Mouse (Mus musculus): ENCODE measurements around the gene Sgcd. TPM values are rescaled to one million over a fixed set of nuclear protein-coding genes. Genes with fewer than 3 reads are reported as not detected.

Gene Sgcd
- polyA plus RNA-seq (2017; shearing (Covaris generic)) = not detected

- ATAC-seq = no peak
Observed at GRCm38 (mm10) chr11:47988697-47989533, at the start of gene Sgcd. Sgcd (minus strand) TSS chr11:47988969.

- no peak for ATAC-seq
Observed at GRCm38 (mm10) chr11:48038051-48038450, 49.3 kb upstream of the Sgcd start.

- no peak for ATAC-seq
Observed at GRCm38 (mm10) chr11:48012836-48013235, 24.1 kb upstream of the Sgcd start.

GRCm38 (mm10) chr11:47988333-47988696 is 454 bp downstream of the Sgcd start:
- no peak for ATAC-seq

- ATAC-seq = no peak
Observed at GRCm38 (mm10) chr11:47987893-47988267, 889 bp downstream of the Sgcd start.

DNA sequence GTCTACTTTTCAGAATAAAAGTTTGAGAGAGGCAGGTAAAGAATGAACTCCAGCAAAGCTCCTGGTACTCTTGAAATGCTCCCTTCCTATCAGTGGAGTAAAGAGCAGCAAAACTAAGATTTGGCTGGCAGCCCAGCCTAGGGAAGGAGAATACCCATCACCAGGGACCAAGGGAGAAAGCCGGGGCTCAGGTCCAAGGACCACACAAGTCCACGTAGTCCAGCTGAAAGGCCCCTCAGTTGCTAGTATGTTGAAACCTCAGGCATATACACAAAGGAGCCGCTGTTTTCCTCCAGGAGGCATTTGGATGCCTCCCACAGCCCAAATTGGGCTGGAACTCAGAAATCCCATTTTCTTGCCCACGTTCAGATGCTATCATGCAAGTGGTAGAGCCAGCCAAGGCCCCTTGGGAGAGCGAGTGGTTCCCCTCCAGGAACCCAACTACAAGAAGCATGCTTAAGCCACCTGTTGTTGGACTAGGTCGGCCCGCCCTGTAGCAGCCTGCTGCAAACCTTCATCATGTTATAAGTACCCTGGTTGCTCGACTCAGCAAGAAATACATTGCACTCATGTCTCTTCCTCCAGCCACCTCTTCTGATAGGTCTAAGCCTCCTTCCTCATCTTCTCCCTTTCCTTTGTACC is 1.4 kb downstream of the Sgcd start:
- ATAC-seq = no peak

DNA sequence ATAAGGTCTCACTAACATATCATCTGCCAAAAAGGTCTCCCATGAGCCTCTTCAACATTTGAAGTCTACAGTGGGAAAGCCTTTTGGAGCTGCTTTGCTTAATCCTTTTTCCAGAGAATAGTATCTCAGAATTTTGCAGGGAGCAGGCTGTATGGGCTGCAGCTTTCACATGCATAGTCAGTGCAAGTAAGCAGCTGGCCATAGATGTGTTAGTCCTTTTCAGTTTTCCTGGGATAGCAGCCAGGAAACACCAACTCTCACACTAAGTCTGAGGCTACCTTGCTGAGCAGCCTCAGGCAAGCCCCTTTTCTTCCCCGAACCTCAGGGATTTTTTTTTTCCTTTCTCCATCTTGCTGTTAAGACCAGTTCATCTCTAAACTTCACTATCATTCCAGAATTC is 6.6 kb downstream of the Sgcd start:
- ATAC-seq = no peak

- no peak for ATAC-seq
Observed at GRCm38 (mm10) chr11:47981108-47981507, 7.7 kb downstream of the Sgcd start.

GRCm38 (mm10) chr11:47953291-47953690 is 35.5 kb downstream of the Sgcd start:
- ATAC-seq = no peak

DNA sequence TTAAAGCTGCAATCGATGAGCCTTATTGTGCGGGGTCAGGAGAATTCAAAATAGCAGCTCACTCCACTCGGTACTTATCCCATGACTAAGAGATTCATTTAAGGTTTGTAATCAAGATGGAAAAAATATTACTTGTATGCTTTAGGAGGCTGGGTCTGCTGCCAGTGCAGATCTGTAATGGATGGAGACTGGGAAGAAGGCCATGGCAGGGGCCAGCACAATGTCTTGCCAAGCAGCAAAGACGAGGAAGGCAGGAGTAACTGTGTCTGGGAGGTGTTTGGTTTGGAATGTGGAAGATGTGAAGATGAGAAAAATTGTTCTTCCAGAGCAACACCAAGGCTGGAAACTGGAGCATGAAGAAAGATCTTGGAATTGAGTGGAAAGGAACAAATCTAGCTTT is 36.4 kb downstream of the Sgcd start:
- no peak for ATAC-seq

GRCm38 (mm10) chr11:47939795-47940194 is 49.0 kb downstream of the Sgcd start:
- no peak for ATAC-seq

DNA sequence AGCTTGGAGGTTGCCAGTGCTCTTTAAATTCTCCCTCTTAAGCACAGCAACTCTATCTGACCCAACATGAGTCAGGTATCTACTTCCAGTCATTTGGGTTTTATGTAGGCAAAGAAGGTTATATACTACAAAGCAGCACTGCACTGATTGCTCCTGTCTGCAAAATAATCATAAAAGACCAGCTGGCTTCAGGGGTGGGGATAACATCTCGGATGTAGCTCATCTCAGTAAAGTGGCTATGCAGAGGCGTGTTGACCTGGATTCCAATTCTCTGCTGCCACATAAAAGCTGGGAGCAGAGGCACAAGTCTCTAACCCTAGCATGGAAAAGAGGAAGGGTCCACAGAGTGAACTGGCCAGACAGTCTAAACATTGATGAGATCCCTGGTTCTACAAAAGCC is 71.2 kb downstream of the Sgcd start:
- ATAC-seq = no peak

DNA sequence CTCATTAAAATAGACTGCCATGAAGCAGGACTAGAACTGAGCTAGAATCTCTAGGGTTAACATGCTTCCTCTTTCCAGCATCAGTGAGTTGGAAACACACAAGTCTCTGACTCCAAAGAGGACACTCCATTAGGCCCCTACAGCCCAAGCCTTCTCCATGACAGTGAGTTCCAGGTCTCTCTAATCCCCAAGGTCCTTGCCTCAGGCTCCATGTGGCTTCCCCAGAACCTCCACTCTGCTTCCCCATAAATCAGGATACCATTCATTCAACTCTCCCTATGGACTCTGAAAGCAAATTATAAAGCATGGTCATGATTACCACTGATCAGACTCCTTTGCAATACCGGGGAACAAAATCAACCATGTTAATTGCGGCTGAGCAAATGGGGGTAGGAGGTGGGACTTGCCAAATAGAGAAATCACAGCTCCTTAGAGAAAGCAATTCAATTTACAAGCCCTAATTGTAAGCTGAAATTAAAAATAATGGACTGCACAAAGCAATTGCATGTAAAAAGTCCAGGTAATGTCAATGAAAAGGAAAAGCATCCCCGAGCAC is 97.1 kb downstream of the Sgcd start:
- ATAC-seq = no peak

DNA sequence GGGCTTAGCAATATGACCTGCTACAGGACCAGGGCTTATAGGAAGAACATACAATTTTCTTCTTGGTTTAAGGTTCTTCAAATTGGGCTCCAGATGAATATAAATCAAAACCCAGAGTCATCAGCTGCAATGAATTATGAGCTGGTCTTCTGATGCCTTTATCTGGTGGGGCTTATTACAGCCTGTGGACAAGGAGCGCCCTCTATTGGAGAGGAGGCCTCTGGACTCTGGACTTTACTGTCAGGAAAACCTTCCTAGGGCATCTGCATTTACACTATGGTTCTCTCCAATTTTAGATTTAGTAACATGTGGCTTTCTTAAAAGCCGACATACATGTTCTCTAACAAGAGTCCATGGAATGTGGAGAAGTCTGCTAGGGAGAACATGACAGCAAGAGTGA is 98.5 kb downstream of the Sgcd start:
- ATAC-seq = no peak

- ATAC-seq = no peak
Observed at GRCm38 (mm10) chr11:47885310-47885709, 103.5 kb downstream of the Sgcd start.

DNA sequence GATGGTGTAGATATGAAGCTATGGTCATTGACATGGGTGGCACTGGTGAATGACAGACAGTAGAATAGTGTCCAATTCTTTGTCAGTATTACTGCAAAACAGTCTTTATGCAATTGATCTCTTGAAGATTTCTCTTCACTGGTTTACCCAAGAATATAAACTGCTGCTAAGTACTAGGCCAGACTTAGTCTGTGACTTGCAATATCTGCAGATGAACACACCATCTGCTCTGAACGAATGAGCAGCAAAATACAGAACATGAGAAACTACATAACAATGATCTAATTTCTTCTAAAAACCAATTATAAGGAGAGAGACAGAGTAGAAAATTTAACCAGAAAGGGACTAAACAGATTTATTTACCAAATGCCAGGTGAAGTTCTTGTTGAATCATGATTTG is 105.2 kb downstream of the Sgcd start:
- no peak for ATAC-seq

- no peak for ATAC-seq
Observed at GRCm38 (mm10) chr11:47876633-47877170, 112.1 kb downstream of the Sgcd start.

- no peak for ATAC-seq
Observed at GRCm38 (mm10) chr11:47845894-47846293, 142.9 kb downstream of the Sgcd start.

GRCm38 (mm10) chr11:47833283-47833682 is 155.5 kb downstream of the Sgcd start:
- no peak for ATAC-seq

DNA sequence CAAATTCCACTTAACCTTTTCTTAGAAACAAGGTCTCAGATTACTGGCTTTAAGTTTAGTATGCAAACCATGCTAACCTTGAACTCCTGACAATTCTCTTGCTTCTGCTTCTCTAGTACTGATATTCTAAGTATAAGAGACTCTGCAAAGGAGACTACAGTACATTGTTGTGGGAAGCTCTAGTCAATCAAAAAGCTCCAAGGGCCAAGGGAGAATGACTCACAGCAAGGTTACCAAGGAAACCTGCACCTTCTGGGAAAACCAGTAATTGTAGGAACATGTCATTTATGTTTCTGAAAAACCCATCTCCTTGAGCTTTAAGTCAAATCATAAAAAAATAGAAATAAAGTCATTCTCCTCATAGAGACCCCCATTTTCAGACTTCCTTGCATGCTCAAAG is 178.5 kb downstream of the Sgcd start:
- no peak for ATAC-seq

- no peak for ATAC-seq
Observed at GRCm38 (mm10) chr11:47804101-47804715, 184.6 kb downstream of the Sgcd start.

DNA sequence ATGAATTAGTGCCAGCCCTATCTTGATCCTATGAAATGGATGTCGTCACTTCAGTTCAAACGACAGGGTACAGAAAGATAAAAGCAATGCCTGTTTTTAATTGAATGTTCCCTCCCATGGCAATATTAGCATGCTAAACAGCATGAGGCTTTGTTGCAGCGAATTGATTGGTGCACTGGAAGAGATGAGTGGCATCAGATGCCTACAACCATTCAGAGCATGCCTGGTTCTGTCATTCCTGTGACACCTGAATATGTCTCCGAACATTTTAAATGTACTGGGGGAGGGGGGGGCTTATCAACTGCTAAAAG is 210.9 kb downstream of the Sgcd start:
- ATAC-seq = no peak

- no peak for ATAC-seq
Observed at GRCm38 (mm10) chr11:47777226-47777915, 211.4 kb downstream of the Sgcd start.
